Mouse (Mus musculus): ENCODE measurements around the gene Gpc4.

DNA sequence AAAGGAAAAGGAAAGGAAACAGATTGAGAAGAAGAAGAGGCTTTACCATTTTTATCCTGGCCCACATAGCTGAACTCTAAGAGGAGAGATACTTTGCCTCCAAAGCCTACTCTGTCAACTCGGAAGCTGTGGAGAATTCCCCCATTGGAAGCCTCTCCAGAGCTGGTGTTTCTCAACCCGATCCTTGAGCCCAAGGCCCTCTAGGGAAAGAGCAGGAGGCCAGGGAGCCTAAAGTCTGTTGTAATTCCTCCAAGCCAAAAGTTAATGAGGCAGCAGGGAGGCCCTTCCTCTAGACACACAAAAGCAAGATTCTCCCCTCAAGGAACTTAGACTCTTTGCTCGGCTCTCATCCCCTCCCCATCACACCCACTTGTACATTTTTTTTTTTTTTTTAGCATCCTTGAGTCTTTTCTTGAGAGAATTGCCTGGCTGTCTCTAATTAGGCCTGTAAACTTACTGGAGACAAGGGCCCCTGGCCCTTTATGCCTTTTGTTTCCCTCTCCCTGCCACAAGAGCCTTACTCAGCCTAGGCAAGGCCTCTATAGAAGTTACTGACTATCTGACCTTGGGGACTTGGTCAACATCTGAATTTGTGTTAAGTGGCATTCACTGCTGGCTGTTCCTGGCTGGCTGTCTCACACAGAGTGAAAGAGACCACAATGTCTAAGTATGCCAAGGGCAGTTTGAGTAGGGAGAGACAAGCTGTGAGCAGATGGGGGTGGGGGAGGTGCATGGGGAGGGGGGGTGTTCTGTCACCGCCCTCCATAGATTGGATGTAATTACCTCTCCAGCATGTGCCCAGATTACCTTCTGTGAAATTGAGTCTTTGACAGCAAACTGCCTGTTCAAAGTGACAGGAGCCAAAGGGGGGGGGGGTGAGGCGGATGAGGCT, 18.7 kb upstream of the Gpc4 start:
- no peak for TF ChIP-seq POLR2A (IDR thresholded peaks at IDR 0.05; ENCODE audit: insufficient read length, low read depth)
- TF ChIP-seq USF1 (IDR thresholded peaks at IDR 0.05; ENCODE audit: low read depth), result no peak
- no peak for TF ChIP-seq TCF12 (IDR thresholded peaks at IDR 0.05; ENCODE audit: insufficient read depth, poor library complexity, severe bottlenecking)
- no peak for TF ChIP-seq MAX (IDR thresholded peaks at IDR 0.05; ENCODE audit: low read depth)
- no peak for TF ChIP-seq SRF (IDR thresholded peaks at IDR 0.05; ENCODE audit: control insufficient read depth, insufficient read length, low read depth)

All from myocyte (in vitro differentiated cells).